Mouse (Mus musculus): ENCODE data around the gene Aarsd1. TPM values are rescaled to one million over a fixed set of nuclear protein-coding genes. Genes with fewer than 3 reads are reported as not detected.
"Not testable (repeated sequence)": the region's sequence is repeated elsewhere in the genome, so short reads cannot be mapped to it uniquely, and the experiment has no call there.

The Aarsd1 gene
- polyA plus RNA-seq, 1 experiment = 50.6 TPM

DNA sequence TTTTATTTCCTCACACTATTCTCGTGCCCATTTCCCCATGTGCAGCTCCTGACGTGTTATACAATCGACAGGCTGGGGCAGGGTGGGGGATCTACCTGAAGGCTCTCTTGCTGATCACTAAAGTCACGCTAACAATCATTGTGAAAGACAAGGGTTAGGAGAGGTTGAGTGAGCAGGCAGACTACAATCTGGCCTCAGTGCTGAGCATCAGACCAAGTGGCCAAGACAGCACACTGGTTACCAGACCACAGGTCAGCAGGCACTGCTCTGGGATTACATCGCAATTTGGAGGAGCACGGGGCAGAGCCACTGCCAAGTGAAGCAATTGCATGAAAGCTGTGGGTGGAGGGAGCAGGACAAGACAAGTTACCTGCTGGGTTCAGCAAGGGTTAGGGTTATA lies 38.5 kb downstream of the Aarsd1 start:
- Histone ChIP-seq H3K27me3 (ENCODE audit: control insufficient read depth, insufficient read depth, insufficient read length) (peaks cover 35% of the 10 kb centered on the region), H3K79me3 (ENCODE audit: low read depth) (no peaks in the 10 kb centered on the region), H3K4me3 (ENCODE audit: insufficient read depth, poor library complexity, severe bottlenecking) (no peak overlapping the region), H3K79me2 (ENCODE audit: control insufficient read depth, insufficient read depth) (no peaks in the 10 kb centered on the region), H3K36me3 (ENCODE audit: control insufficient read depth, insufficient read depth) (no peaks in the 10 kb centered on the region), H3ac (ENCODE audit: control insufficient read depth, insufficient read length, low read depth) (no peak overlapping the region)
- TF ChIP-seq USF1 (IDR thresholded peaks at IDR 0.05; ENCODE audit: low read depth) (no peak), MYOD1 (IDR thresholded peaks at IDR 0.05; ENCODE audit: control insufficient read depth, insufficient read length, low read depth) (no peak), MAX (IDR thresholded peaks at IDR 0.05) (no peak), FOSL1 (IDR thresholded peaks at IDR 0.05; ENCODE audit: insufficient read depth, low read length, poor library complexity, severe bottlenecking) (no peak), MYOG (IDR thresholded peaks at IDR 0.05; ENCODE audit: control insufficient read depth, extremely low read depth, insufficient read length) (no peak), CTCF (IDR thresholded peaks at IDR 0.05; ENCODE audit: control insufficient read depth, insufficient read depth, insufficient read length) (no peak), CEBPB (IDR thresholded peaks at IDR 0.05; ENCODE audit: low read depth) (no peak)

DNA sequence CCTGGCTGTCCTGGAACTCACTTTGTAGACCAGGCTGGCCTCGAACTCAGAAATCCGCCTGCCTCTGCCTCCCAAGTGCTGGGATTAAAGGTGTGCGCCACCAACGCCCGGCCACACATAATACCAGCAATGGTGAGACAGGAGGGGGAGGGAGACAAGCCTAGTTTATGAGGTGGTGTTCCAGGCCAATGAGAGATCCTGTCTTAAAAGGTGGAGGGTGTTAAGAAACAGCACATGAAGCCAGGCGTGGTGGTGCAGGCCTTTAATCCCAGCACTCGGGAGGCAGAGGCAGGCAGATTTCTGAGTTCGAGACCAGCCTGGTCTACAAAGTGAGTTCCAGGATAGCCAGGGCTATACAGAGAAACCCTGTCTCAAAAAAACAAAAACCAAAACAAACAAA lies 39.2 kb downstream of the Aarsd1 start:
- not testable (repeated sequence) for H3K4me3 ChIP-seq (ENCODE audit: insufficient read depth, poor library complexity, severe bottlenecking); H3K36me3 ChIP-seq (ENCODE audit: control insufficient read depth, insufficient read depth); H3K79me3 ChIP-seq (ENCODE audit: low read depth); H3ac ChIP-seq (ENCODE audit: control insufficient read depth, insufficient read length, low read depth); H3K79me2 ChIP-seq (ENCODE audit: control insufficient read depth, insufficient read depth)
- H3K27me3 ChIP-seq (ENCODE audit: control insufficient read depth, insufficient read depth, insufficient read length) = peaks cover 35% of the 10 kb centered on the region

DNA sequence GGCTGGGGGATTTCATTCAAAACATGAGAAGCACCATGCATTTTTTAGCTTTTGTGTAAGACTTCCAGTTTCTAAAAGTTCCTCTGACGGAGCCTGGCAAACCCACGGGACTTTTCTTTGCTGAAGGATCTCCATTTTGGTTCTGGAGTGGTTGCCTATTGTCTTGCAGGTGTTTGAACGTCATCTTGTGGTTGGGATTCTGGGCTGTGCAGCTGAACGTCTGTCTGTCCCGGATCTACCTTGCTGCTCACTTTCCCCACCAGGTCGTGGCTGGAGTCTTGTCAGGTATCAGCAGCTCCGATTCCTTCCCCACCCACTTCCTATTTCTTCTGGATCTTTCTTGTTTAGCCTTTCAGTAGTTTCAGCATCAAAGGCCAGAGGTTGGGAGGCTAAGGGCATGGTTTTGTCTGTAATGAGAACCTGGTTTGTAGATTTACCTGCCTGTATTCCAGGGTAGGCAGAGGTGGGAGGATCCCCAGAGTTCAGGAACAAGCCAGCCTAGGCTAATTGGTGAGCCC lies 42.9 kb downstream of the Aarsd1 start:
- TF ChIP-seq CEBPB (IDR thresholded peaks at IDR 0.05; ENCODE audit: low read depth) (no peak), MYOD1 (IDR thresholded peaks at IDR 0.05; ENCODE audit: control insufficient read depth, insufficient read length, low read depth) (no peak), CTCF (IDR thresholded peaks at IDR 0.05; ENCODE audit: control insufficient read depth, insufficient read depth, insufficient read length) (no peak), MAX (IDR thresholded peaks at IDR 0.05) (no peak), FOSL1 (IDR thresholded peaks at IDR 0.05; ENCODE audit: insufficient read depth, low read length, poor library complexity, severe bottlenecking) (no peak), USF1 (IDR thresholded peaks at IDR 0.05; ENCODE audit: low read depth) (no peak), MYOG (IDR thresholded peaks at IDR 0.05; ENCODE audit: control insufficient read depth, extremely low read depth, insufficient read length) (no peak)
- Histone ChIP-seq H3K79me3 (ENCODE audit: low read depth) (no peaks in the 10 kb centered on the region), H3K27me3 (ENCODE audit: control insufficient read depth, insufficient read depth, insufficient read length) (peaks cover 40% of the 10 kb centered on the region)

DNA sequence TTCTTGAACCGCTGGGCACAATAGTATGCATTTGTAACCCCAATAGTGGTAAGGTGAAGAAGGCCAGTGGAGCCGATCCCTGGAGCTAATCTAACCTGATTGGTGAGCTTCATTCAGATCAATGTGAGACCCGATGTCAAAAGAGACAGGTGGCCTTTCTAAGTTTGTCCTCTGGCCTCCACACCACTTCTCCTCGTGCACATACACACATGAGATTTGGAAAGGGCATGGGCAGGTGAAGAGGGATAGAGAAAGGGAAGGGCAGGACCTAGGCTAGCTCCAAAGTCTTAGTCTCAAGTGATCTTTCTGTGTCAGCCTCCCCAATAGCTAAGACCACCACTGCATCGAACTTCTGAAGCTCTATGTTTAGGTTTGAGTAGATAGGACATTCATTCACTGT lies 47.3 kb downstream of the Aarsd1 start:
- H3K79me3 ChIP-seq (ENCODE audit: low read depth) = no peaks in the 10 kb centered on the region
- no peaks in the 10 kb centered on the region for H3K36me3 ChIP-seq (ENCODE audit: control insufficient read depth, insufficient read depth)
- H3K27me3 ChIP-seq (ENCODE audit: control insufficient read depth, insufficient read depth, insufficient read length) = peaks cover 17% of the 10 kb centered on the region
- no peak for TF ChIP-seq CTCF (IDR thresholded peaks at IDR 0.05; ENCODE audit: control insufficient read depth, insufficient read depth, insufficient read length)
- TF ChIP-seq MAX (IDR thresholded peaks at IDR 0.05) = no peak
- TF ChIP-seq CEBPB (IDR thresholded peaks at IDR 0.05; ENCODE audit: low read depth) = no peak
- no peak for TF ChIP-seq MYOD1 (IDR thresholded peaks at IDR 0.05; ENCODE audit: control insufficient read depth, insufficient read length, low read depth)
- no peak for TF ChIP-seq USF1 (IDR thresholded peaks at IDR 0.05; ENCODE audit: low read depth)
- no peak overlapping the region for H3ac ChIP-seq (ENCODE audit: control insufficient read depth, insufficient read length, low read depth)
- no peak overlapping the region for H3K4me3 ChIP-seq (ENCODE audit: insufficient read depth, poor library complexity, severe bottlenecking)
- no peaks in the 10 kb centered on the region for H3K79me2 ChIP-seq (ENCODE audit: control insufficient read depth, insufficient read depth)

More for the DNA sequence above, 42.9 kb downstream of the Aarsd1 start:
- Histone ChIP-seq H3K36me3 (ENCODE audit: control insufficient read depth, insufficient read depth) (no peaks in the 10 kb centered on the region), H3K4me3 (ENCODE audit: insufficient read depth, poor library complexity, severe bottlenecking) (no peak overlapping the region), H3ac (ENCODE audit: control insufficient read depth, insufficient read length, low read depth) (no peak overlapping the region), H3K79me2 (ENCODE audit: control insufficient read depth, insufficient read depth) (no peaks in the 10 kb centered on the region)

DNA sequence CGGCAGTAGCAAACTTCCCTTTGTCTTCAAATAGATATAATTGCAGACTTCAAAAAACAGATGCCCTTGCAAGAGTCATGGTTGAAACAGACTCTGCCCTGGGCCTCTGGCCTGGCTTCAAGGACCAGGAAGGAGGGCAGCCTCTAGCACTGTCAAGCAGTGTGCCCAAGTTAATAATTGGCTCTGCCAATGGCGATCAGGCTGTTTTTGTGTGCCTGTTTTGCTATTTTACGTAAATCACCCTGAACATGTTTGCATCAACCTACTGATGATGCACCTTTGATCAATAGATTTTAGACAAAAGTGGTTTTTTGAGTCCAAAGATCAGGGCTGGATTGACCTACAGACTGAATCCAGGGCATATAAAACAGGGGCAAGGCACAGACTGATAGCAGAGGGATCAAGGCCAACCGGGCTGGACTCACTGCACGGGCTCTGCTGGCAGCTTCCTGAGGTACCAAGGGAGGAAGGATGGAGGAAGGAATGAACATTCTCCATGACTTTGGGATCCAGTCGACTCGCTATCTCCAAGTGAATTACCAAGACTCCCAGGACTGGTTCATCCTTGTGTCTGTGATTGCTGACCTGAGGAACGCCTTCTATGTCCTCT lies 50.0 kb downstream of the Aarsd1 start, which contains the start of gene G6pc:
TSS of gene G6pc (plus strand) at position 236 of the 610 bp plus-strand sequence.
- TF ChIP-seq CEBPB (IDR thresholded peaks at IDR 0.05; ENCODE audit: low read depth) = no peak
- TF ChIP-seq FOSL1 (IDR thresholded peaks at IDR 0.05; ENCODE audit: insufficient read depth, low read length, poor library complexity, severe bottlenecking) = no peak
- no peak for TF ChIP-seq MYOD1 (IDR thresholded peaks at IDR 0.05; ENCODE audit: control insufficient read depth, insufficient read length, low read depth)
- no peak for TF ChIP-seq USF1 (IDR thresholded peaks at IDR 0.05; ENCODE audit: low read depth)
- no peak for TF ChIP-seq CTCF (IDR thresholded peaks at IDR 0.05; ENCODE audit: control insufficient read depth, insufficient read depth, insufficient read length)
- TF ChIP-seq MAX (IDR thresholded peaks at IDR 0.05) = no peak
- TF ChIP-seq MYOG (IDR thresholded peaks at IDR 0.05; ENCODE audit: control insufficient read depth, extremely low read depth, insufficient read length) = no peak
- Histone ChIP-seq H3K79me2 (ENCODE audit: control insufficient read depth, insufficient read depth) (no peaks in the 10 kb centered on the region), H3K79me3 (ENCODE audit: low read depth) (no peaks in the 10 kb centered on the region), H3ac (ENCODE audit: control insufficient read depth, insufficient read length, low read depth) (no peak within 1 kb of the TSS), H3K27me3 (ENCODE audit: control insufficient read depth, insufficient read depth, insufficient read length) (peaks cover 21% of the 10 kb centered on the region), H3K4me3 (ENCODE audit: insufficient read depth, poor library complexity, severe bottlenecking) (no peak within 1 kb of the TSS), H3K36me3 (ENCODE audit: control insufficient read depth, insufficient read depth) (no peaks in the 10 kb centered on the region)

DNA sequence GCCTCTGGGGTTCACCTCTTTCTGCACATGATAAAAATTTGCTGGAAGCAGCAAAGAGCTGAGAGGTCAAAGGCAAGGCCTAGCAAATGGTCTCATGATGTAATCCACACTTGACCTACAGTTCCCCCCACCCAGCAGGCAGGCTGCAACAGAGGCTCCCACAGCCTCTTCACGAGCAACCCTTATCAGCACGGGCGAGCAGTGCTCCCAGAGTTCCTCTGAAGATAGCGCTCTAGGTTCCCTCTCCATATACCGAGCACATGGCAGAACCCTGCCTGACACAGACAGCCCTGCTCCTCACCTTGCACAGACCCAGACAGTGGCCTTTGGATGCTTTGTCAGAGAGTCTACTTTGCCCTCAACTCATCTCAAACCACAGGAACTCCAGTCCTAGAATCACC lies 52.9 kb downstream of the Aarsd1 start:
- Histone ChIP-seq H3K36me3 (ENCODE audit: control insufficient read depth, insufficient read depth) (no peaks in the 10 kb centered on the region), H3K79me3 (ENCODE audit: low read depth) (no peaks in the 10 kb centered on the region), H3K4me3 (ENCODE audit: insufficient read depth, poor library complexity, severe bottlenecking) (no peak overlapping the region), H3K27me3 (ENCODE audit: control insufficient read depth, insufficient read depth, insufficient read length) (peaks cover 17% of the 10 kb centered on the region), H3K79me2 (ENCODE audit: control insufficient read depth, insufficient read depth) (no peaks in the 10 kb centered on the region), H3ac (ENCODE audit: control insufficient read depth, insufficient read length, low read depth) (no peak overlapping the region)
- TF ChIP-seq CEBPB (IDR thresholded peaks at IDR 0.05; ENCODE audit: low read depth) (no peak), MAX (IDR thresholded peaks at IDR 0.05) (no peak), MYOG (IDR thresholded peaks at IDR 0.05; ENCODE audit: control insufficient read depth, extremely low read depth, insufficient read length) (no peak), FOSL1 (IDR thresholded peaks at IDR 0.05; ENCODE audit: insufficient read depth, low read length, poor library complexity, severe bottlenecking) (no peak), USF1 (IDR thresholded peaks at IDR 0.05; ENCODE audit: low read depth) (no peak), MYOD1 (IDR thresholded peaks at IDR 0.05; ENCODE audit: control insufficient read depth, insufficient read length, low read depth) (no peak), CTCF (IDR thresholded peaks at IDR 0.05; ENCODE audit: control insufficient read depth, insufficient read depth, insufficient read length) (no peak)

Data from C2C12 (cell line).